Mouse (Mus musculus) testis, adult 2 months (tissue): Measurements from ENCODE around the gene Gm20388.

Source experiments
- CTCF ChIP-seq: fragments of 200-500 bp; IDR thresholded peaks from 2 replicates; pipeline ENCODE4 v1.5.1; 2012; ENCODE audit warnings: low read depth, mild to moderate bottlenecking, inconsistent platforms, low read length, moderate library complexity; ENCODE audit not compliant: control insufficient read depth, insufficient read depth, insufficient replicate concordance
- POLR2A ChIP-seq: fragments of 200-500 bp; IDR thresholded peaks from 2 replicates; pipeline ENCODE4 v1.6.1; 2012; ENCODE audit warnings: low read depth, mild to moderate bottlenecking, inconsistent platforms, low read length, moderate library complexity; ENCODE audit not compliant: control insufficient read depth

GRCm38 (mm10) chr8:123257114-123257513, 3346.5 kb downstream of the Gm20388 start:
- TF ChIP-seq POLR2A (no peak), CTCF (no peak)
